Mouse (Mus musculus): ENCODE data around the gene Tesk1.

DNA sequence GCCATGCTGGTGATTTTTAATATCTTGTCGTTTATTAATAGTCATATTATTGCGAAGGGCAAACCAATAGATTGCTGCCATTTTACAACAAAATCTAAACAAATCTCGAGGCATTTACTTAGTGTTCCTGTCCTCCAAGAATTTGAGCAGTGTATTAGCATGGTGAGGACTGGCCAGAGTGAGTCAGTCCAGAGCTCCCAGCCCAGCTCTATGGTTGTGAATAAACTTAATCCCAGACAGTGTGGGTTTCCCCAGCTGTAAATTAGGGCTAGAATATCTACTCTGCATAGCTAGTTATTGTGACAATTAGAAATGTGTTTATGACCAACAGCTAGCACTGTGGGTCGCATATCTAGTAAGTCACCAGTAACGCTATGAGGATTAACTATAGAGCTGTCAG, 45.4 kb upstream of the Tesk1 start:
- TF ChIP-seq CTCF (IDR thresholded peaks at IDR 0.05) (no peak), EP300 (IDR thresholded peaks at IDR 0.05) (no peak)

Data from lung, postnatal 0 days (tissue).